Mouse (Mus musculus): ENCODE results near the gene Gm17018.

- TF ChIP-seq CTCF (conservative IDR thresholded peaks at IDR 0.05; ENCODE audit: insufficient read depth, insufficient read length, low read depth, low read length), result no peak
- no peak for TF ChIP-seq POLR2A (IDR thresholded peaks at IDR 0.05; ENCODE audit: low read depth, low read length)
These were observed 18.9 kb upstream of the Gm17018 start for GRCm38 (mm10) chr19:45541409-45542041.
